Mouse (Mus musculus): ENCODE data around the gene Ctbs.
A peak's percentile ranks its signal among the peaks of the same experiment; 100 is the strongest.

Gene Ctbs

GRCm38 (mm10) chr3:146498989-146499388 lies 49.4 kb downstream of the Ctbs start:
- no peak for DNase-seq (ENCODE audit: low spot score)

DNA sequence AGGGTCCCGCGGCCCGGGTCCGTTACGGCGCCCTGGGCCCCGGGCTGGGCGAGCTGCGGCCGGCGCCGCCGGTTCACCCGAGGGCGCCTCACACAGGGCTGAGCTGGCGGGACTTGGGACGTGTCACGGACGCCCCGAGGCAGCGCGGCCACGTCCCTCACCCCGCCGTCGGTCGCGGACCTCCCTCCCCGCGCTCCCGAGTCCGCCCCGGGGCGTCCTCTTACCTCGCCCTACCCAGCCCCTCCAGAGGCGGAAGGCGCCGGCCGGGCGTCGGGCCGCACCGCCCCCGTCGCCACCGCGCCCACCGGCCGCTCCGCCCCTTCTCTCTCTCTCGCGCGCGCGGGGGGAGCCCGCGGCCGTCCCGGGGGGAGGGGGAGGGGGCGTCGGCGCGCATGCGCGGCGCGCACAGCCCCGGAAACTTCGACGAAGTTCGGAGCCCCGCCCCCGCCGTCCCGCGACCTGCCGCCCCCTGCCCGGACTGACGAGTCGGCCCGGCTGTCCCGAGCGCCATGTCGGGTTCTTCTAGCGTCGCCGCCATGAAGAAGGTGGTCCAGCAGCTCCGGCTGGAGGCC lies 49.9 kb downstream of the Ctbs start, which contains the start of the genes Spata1 and Gng5:
TSS of gene Spata1 (minus strand) at position 323 of the 572 bp plus-strand sequence.
TSS of gene Gng5 (plus strand) at position 377 of the 572 bp plus-strand sequence.
- DNase-seq (ENCODE audit: low spot score): peak; percentile 45

DNA sequence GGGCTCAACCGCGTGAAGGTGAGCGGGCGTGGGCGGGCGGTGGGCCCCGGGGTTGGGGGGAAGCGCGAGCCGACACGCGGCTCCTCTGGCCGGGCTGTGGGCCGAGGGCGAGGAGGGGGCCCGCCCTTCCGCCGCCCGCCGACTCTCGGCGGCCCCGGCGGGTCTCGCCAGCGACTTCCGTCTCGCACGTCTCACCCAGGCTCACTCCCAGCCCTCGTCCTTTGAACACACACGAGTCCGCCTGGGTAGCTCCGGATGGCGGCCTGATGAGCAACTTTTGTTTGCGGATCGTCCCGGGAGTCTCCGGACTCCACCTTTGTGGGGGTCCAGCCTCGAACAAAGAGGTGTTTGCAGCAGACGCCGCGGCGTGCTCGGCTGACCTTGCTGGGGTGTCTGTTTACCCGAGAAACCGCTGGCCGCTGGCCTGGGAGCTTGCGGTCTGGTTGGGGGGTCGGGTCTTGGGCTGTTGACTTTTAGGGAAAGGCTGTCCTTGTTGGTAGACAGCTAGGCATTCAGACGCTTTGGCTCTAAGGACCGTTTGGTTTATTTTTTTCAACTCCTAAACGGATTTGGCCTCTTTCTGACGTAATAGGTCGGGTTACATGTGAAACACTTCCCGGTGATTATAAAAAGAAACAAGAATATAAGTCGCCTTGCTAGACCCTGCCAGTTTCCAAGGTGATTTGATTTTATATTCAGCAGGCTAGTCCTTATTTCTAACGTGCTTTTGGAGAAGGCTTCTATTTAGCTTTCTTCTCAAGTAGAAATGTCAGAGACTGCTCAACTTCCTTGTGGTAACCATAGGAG lies 50.6 kb downstream of the Ctbs start:
- DNase-seq (ENCODE audit: low spot score): no peak

DNA sequence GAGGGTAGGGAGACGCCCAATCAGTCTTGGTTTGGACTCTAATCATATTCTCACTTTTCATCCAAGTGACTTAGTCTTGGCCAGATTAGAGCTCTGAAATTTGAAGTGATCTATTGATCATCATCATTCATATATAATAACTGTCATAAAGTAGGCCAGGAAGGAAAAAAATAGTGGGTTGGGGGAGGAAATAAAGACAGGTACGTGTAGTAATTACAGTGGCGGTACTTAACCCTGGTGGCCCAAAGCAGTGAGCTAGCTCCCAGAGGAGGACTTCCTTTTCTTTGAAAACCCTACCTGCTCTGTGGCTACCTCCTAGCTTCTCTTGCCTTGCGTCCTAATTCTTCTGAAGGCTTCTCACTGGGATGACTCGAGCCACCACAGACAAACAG lies 51.2 kb downstream of the Ctbs start:
- no peak for DNase-seq (ENCODE audit: low spot score)

DNA sequence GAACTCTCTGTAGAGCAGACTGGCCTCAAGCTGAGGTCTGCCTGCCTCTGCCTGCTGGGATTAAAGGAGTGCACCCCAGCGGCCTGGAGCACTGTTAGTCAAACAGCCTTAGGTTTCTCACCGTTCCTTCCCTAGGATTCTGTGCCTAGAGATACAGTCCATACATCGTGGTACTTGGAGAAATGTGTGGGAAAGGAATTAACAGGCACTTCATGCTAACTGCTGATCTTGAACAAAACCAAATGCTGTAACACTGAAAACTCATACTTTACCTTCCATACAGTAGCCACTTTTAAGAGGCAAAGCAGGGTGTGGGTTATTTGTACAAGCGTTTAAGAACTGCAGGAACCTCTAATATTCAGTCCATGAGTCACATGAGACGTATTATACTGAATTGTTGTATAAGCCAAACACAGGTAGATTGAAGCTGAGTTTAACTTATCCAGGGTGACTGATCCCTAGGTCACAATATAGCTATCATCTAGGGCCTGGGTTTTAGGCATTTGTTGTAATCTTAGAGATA lies 52.1 kb downstream of the Ctbs start:
- no peak for DNase-seq (ENCODE audit: low spot score)

- DNase-seq (ENCODE audit: low spot score): no peak
Observed at GRCm38 (mm10) chr3:146506711-146507110, 57.1 kb downstream of the Ctbs start.
